Mouse (Mus musculus) induced T-regulatory cell, adult 2 months (primary cell): ENCODE measurements around the gene Tmem80.

Source experiments
- DNase-seq: peaks from one replicate; pipeline ENCODE4 v3.0.0-alpha.2; 2012; ENCODE audit warnings: low read depth

Tmem80 gene

DNA sequence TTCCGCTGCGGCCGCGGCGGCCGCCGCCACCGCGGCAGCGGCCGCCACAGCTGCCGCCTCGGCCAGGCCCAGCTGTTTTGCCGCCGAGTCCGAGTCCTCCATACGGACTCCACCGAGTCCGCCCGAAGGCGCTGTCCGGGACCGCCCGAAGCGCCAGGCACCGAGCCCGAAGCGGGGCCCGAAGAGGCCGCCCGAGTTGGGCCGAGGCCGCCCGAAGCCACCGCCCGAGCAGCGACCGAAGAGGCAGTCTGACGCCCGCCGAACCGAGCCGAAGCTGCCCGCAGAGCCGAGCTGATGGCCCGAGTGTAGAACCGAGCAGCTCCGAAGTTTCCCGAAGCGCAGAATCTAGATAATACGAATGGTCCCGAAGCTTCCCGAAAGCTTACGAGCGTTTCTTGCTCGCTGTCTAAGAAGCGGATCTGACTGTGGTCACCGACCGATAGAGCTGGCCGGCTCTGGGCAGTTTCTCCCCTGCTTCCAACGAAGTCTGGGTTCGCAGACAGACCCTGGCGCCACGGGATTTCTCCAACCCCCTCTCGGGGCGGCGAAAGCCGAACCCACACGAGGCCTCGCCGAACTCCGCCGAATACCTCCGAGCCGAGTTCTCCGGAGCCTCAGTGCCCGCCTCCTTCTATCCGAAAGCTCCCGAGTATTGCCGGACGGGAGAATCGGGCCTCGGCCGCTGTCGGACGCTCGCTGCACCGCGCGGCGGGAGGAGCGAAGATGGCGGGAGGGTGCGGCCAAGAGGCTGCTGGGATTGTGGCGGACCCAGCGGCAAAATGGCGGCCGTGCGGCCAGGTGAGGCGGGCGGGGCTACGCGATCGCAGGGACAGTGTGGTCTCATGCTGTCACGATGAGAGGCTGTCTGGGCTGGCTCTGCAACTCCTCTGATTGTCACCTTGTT, at the start of gene Tmem80, which contains the start of gene Deaf1:
Gene Tmem80, plus strand, starts transcription at position 271 of the 904 bp plus-strand sequence.
Gene Deaf1, minus strand, starts transcription at position 222 of the 904 bp plus-strand sequence.
- DNase-seq, result peak; percentile 99

DNA sequence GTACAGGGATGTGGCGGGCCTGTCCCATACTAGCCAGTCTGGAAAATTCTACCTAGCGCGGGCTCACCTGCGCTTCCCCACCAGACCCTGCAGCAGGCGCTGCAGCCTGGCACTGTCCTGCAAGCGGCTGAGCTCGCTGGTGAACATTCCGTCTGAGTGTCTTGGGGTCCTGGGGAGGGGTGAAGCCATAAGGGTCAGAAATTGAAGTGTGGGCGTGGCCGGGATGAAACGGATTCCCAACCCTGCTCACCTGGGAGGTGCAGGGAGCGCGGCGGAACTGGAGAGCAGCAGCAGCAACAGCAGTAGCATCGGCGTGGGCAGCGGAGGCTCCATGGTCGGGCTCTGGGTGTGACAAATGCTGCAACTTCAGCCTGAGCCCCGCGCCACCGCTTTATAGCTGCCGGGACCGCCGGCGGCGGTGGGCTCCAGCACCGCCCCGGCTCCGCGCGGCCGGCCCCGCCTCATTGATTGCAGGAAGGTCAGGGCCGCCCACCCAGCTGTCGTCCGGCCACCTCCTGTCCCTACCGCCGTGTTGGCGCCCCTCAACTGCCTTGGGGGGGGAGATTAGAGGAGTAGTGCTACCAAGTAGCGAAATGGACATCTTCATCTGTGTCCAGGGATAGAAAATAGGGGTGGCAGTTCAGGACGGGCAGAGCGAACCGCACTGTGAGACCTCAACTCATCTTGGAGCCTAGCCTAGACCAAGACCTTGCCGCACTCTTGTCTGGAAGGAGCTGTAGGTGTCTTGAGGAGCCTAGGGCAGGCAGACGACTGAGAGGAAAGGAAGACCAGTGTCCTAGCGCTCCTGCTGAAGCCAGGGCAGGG, 48.6 kb upstream of the Tmem80 start, which contains the start of gene Sct:
Gene Sct, minus strand, starts transcription at position 368 of the 825 bp plus-strand sequence.
- no peak for DNase-seq

DNA sequence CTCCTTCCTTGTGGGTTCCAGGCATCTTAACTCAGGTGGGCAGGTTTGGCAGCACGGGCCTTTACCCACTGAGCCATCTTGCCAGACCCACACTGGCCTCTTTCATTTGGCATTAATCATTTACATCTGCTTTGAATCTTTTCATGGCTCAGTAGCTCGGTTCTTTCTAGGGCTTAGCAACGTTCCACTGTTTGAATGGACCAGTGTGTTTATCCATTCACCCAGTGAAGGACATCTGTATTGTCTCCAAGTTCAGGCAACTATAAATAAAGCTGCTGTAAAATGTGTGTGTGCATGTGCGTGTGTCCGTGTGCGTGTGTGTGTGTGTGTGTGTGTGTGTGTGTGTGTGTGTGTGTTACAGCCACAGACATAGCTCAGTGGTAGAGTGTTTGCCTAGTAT, 46.1 kb upstream of the Tmem80 start:
- no peak for DNase-seq

DNA sequence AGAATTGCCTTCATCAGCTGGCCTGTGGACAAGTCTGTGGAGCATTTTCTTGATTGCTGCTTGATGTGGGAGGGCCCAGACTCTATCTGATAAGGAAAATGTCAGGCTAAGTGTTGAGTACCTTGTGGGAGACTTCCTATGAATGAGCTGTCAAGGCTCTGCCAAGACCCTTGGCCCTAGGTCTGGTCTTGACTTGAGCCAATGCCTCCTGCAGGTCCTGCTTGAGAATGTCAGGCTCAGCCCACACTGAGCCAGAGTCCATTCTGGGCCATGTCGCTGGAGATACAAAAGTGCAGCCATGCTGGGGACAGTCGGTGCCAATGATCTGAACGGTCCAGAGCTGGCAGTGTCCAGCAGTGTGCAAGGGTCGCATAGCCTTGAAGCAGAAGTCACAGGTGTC, 44.8 kb upstream of the Tmem80 start:
- no peak for DNase-seq

DNA sequence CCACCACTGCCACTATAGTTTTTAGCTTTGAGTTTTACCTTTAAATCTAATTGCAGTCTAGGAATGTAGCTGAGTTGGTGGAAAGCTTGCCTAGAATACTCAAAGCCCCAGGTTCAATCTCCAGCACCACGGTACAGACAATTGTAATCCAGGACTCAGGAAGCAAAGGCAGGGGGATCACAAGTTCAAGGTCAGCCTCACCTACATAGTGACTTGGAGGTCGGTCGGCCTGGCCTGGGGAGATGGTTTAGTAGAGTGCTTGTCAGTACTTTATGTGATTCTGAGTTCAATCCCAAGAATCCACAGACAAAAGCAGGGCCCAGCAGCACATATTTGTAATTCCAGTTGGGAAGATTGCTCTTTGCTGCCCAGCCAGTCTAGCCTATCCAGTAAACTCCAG, 39.5 kb upstream of the Tmem80 start:
- no peak for DNase-seq

DNA sequence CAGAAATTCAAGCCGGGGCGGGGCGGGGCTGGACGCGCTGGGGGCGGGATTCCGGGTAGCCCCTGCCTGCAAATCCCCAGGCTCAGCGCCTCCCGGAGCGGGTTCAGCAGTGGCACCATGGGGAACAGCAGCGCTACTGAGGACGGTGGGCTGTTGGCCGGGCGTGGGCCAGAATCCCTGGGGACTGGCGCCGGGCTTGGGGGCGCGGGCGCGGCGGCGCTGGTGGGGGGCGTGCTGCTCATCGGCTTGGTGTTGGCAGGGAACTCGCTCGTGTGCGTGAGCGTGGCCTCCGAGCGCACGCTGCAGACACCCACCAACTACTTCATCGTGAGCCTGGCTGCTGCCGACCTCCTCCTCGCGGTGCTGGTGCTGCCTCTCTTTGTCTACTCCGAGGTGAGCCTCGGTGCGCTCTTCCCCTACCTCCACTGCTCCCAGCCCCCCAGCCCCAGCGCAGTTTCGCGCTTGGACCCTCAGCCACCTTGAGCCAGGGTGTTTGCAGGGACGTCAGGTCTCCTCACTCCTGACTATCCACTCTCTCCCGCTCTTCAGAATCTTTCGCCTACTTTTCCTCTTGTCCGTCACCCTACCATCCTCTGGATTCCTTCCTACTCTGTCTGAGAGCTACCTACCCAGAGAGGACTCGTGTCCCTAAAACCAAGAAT, 35.5 kb upstream of the Tmem80 start, which contains the start of gene Drd4:
Gene Drd4, plus strand, starts transcription at position 86 of the 662 bp plus-strand sequence.
- no peak for DNase-seq

DNA sequence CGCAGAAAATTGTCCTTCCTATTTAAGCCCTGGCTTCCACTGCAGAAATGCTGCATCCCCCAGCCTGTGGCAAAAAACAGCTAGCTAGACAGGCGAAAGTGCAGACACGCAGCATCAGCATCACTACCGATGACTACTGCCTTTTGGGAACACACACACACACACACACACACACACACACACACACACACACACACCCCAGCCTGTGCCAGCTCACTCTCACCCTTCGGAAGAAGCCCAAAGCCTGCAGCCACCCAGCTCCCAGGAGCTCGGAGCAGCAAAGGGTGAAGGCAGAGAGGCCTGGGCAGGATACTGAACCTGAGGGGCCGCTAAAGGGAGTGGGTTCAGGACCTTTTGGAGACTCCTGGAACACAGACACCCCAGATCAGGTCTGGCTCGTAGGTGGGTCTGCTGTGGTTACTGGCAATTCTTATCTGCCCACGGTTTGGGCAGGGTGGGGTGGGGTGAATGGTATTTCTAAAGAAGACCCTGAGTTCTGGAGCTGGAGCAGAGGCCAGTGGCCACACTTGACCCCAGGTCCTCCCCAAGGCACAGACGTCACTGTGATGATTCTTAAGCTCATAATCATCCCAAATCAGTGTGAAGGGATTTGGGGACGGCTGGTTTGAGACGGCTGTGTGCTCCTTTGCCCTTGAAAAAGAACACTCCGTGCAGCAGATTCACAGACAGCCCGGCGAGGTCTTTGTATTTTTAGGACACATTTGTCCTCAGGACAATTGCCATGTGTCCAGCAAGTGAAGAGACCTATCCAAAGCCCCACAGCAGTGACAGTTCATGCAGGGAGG, 34.8 kb upstream of the Tmem80 start:
- no peak for DNase-seq

DNA sequence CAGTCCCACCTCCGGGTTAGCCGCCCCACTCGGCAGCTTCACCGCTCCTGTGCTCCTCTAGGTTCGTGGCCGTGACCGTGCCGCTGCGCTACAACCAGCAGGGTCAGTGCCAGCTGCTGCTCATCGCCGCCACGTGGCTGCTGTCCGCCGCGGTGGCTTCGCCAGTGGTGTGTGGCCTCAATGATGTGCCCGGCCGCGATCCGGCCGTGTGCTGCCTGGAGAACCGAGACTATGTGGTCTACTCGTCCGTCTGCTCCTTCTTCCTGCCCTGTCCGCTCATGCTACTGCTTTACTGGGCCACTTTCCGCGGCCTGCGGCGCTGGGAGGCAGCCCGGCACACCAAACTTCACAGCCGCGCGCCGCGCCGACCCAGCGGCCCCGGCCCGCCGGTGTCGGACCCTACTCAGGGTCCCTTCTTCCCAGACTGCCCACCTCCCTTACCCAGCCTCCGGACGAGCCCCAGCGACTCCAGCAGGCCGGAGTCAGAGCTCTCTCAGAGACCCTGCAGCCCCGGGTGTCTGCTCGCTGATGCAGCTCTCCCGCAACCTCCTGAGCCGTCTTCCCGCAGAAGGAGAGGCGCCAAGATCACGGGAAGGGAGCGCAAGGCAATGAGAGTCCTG, 33.6 kb upstream of the Tmem80 start:
- no peak for DNase-seq

DNA sequence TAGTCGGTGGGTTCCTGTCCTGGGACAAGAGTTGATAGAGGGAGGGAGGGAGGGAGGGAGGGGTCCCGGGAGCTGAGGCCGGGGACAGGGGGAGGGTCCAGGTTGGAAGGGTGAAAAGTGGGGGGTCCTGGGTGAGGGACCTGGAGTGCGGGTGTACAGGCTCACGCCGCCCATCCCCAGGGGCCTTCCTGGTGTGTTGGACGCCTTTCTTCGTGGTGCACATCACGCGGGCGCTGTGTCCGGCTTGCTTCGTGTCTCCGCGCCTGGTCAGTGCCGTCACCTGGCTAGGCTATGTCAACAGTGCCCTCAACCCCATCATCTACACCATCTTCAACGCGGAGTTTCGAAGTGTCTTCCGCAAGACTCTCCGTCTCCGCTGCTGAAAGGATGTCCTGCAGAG, 33.1 kb upstream of the Tmem80 start:
- DNase-seq, result no peak

DNA sequence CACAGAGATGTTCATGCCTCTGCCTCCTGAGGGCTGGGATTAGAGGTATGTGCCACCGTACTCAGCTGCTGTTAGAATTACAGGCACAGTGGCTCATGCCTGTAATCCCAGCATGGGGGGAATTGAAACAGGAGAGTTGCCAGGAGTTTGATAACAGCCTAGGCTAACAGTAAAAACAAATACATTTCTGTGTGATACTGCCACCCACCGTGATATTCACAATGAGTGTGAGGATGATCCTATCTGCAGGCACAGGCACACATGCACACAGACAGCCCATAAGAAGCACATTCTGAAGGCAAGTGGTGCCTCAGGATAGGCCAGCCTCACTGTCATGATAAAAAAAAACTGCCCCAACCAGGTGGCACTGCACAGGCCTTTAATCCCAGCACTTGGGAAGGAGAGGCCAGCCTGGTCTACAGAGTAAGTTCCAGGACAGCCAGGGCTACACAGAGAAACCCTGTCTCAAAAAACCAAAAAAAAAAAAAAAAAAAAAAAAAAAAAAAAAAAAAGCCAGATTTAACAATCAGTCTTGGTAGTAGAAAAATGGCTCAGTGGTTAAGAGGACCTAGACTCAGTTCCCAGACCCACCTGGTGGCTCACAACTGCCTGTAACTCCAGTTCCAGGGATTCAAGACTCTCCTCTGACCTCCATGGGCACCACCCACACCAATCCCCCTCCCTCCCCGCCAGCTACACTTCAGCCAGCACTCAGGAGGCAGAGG, 29.5 kb upstream of the Tmem80 start:
- DNase-seq, result no peak

DNA sequence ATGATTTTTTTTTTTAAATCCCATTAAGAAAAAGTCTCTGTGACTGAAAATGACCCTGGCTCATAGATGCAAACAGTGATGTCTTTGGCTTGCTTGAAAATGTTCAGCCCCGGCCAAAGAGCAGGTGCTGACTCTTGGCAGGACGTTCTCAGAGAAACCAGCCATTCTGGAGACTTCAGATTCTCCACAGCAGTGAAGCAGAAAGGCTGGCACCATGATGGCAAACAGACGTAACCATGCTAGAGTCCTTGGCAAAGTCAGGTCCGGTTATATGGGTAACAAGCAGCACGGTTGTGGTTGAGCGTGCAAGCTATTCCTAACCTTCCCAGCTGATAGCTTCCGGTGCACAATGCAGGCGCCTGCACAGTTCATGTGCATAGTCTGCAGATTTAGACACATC, 28.4 kb upstream of the Tmem80 start:
- DNase-seq, result no peak

DNA sequence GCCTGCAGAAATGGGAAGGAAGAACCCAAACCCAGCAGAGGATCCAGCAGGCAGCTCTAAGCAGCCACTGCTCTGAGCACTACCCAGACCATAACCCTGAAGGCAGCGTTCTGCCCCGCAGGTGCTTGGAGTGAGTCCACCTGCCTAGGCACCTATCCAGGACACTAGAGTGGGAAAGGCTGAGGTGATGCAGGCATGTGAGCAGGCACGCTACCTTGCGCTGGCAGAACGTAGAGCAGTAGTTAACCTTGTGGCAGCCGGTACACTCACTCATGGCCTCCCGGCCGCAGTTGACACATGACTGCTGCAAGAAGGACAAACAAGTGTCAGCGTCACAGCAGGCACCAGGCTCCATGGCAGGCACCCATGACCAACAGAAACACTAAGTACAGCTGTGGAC, 26.2 kb upstream of the Tmem80 start:
- DNase-seq, result no peak

DNA sequence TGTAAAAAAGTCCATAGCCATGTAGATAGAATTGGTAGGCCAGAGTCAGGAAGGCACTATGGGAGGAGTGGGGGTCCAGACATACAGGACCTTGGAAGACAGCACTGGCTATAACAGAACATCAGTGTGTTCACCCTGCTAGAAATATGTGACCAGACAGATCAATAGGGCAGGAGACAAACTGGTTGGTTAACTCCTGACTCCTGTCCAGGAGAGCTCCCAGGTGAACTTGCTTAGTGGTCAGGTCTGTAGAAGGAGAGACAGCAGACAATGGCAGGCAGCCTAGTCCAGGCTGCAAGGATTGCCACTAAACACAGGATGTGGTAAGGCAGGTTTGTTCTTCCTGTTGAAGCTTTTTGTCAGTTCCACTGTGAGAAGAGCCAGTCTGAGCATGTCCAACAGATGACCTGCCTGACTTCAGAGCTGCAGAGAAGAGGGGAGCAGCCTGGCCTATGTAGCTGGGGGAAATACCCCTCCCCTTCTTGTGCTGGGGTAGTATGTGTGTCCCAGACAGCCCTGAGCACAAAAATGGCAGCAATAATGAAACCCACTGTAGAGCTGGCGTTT, 24.8 kb upstream of the Tmem80 start:
- peak; percentile 69 for DNase-seq

DNA sequence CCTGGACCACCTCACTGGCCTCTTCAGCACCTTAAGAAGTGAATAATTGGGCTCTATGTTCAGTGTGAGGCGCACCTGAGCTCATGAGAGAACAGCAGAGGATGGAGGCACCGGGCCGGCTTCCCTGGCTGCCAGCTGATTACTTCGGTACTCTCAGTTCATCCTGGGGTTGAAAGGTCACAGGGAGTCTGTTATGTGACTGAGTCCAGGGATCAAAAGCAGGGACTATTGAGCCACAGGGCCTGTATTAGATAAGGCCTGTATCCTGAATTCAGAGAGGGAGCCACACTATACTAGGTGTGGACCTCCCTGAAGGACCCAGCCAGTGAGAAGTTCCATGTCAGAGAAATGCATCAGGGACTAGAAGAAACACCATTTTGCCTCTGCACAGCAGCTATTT, 23.0 kb upstream of the Tmem80 start:
- no peak for DNase-seq

DNA sequence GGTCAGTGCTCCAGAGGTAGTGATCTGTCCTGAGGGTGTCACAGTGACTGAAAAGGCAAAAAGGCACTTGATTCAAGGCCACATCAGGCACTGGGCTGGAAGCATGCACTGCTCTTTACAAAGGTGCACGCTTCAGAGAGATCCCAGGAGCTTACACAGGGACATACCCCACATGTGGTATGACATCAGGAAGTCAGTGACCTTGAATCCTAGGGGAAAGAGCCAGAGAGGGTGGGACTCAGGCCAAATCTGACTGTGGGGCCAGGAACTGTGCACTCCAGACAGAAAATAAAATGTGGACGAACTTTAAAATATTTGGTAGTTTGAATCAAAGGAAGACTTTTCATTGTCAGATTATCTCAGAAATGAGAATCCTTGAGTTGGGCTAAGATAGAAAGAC, 13.1 kb upstream of the Tmem80 start:
- no peak for DNase-seq

DNA sequence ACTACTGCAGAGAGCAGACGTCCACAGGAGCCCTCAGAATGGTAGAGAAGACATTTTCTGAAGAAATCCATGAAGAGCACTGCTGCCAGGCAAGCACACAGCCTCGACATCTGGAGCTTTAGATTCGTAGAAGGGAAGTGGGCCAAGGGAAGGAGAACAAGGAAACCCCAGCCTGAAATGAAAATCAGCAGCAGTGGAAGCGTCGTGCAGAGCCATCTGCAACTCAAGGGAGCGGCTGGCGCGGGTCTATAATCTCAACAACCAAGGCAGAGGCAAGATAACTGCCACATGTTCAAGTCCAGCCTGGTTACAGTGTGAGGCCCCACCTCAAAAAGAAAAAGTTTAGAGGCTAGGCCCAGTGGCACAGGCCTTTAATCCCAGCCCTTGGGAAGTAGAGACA, 12.5 kb upstream of the Tmem80 start:
- DNase-seq, result no peak

DNA sequence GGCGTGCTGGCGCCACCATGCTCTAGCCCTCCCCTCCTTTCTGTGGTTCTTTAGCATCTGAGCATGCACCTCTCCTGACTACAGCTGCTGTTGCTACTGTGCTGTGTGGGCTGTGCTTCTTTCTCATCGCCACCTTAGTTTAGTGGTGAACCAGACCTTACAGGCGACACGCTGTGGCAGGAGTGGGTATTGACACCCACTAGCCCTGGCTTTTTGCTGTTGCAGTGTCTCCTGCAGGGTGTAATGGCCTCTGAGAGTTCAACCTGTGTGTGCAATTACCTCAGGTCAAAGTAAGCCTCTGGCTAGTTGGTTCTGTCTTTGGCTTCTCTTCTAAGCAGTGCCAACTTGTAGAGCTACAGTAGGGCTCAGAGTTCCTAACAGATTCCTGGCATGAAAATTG, 11.6 kb upstream of the Tmem80 start:
- DNase-seq, result peak; percentile 73

DNA sequence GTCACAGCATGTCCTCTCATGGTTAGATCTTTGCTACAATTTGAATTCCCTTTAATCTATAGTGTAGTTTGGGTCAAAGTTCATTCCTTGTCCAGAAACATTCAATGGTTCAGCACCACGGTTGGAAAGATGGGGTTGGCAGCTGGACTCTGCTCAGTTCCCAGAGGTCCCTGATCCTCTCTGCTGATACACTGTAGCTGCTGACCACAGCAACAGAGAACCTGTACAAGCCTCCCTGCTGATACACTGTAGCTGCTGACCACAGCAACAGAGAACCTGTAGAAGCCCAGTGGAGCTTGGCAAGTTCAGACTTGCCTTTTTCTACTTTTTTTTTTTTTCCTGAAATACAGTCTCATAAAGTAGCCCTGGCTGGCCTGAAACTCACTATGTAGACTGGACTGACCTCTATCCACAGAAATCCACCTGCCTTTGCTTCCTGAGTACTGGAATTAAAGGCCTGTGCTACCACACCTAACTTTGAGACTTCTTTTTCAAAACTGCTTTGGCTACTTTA, 9.9 kb upstream of the Tmem80 start:
- DNase-seq, result no peak

DNA sequence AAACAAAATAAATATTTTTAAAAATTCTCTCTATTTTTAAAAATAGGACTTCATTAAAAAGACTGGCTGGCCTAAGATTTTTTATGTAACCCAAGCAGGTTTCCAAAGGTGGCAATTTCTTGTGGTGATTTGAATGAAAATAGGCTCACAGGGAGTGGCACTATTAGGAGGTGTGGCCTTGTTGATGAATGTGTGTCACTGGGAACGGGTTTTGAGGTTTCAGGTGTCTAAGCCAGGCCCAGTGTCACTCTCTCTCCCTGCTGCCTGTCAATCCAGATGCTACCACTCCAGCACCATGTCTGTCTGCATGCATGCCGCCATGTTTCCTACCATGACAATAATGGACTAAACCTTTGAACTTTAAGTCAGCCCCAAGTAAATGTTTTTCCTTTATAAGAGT, 8.1 kb upstream of the Tmem80 start:
- no peak for DNase-seq

DNA sequence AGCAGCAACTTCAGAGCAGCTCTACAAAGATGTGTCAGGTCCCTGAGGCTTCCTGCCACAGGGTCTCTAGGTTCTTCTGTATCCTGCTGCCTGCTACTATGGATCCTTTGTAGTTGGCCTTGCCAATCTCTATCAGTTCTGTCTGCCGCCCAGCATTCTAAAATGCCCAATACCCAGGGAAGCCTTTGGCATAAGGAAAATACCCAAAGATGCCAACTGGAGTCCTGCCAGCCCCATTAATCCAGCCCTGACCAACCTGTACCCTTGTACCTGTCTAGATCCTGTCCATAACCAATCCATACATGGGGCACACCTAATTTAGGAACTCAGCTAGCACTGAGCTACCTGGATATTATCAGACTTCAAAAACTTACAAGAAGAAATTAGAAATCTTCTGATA, 2.9 kb upstream of the Tmem80 start:
- DNase-seq, result no peak
